Mouse (Mus musculus) adrenal gland, postnatal 4 days (tissue): ENCODE measurements at regions not wholly inside any gene's neighbourhood (a gene's known extent, or its start where the extent isn't known, plus 50 kb on each side); places are given as distances from the start of the nearest gene placed in this dataset.

Source experiments
- DNase-seq, 2 experiments: peaks; one replicate each; pipeline ENCODE4 v3.0.0; 2021 to 2022; ENCODE audit warnings: low spot score in 2 of 2, mixed read lengths in 2 of 2

GRCm38 (mm10) chr3:137728689-137729088 is 57.4 kb downstream of the Gm21962 start:
- no peak for DNase-seq

- no peak for DNase-seq
These were observed 58.1 kb downstream of the Gm21962 start for GRCm38 (mm10) chr3:137729421-137729820.

- DNase-seq, result no peak
These were observed 66.0 kb downstream of the Gm21962 start for GRCm38 (mm10) chr3:137737222-137737800.

- DNase-seq, result no peak
These were observed 70.2 kb downstream of the Gm21962 start for GRCm38 (mm10) chr3:137741528-137741927.

GRCm38 (mm10) chr3:137742119-137742518 is 70.8 kb downstream of the Gm21962 start:
- DNase-seq, result no peak

- DNase-seq, result no peak
These were observed 80.5 kb downstream of the Gm21962 start for GRCm38 (mm10) chr3:137751732-137752260.

- peak; percentile 35 to 47 for DNase-seq
These were observed 81.3 kb downstream of the Gm21962 start for GRCm38 (mm10) chr3:137752447-137753256.

- DNase-seq, result no peak
These were observed 81.9 kb downstream of the Gm21962 start for GRCm38 (mm10) chr3:137753257-137753654.

- no peak for DNase-seq
These were observed 84.1 kb downstream of the Gm21962 start for GRCm38 (mm10) chr3:137755391-137755790.

- no peak for DNase-seq
These were observed 91.0 kb downstream of the Gm21962 start for GRCm38 (mm10) chr3:137762213-137762884.

GRCm38 (mm10) chr3:137763406-137763805 is 92.1 kb downstream of the Gm21962 start:
- no peak for DNase-seq

- no peak for DNase-seq
These were observed 95.7 kb upstream of the H2afz start for GRCm38 (mm10) chr3:137768627-137769026.

GRCm38 (mm10) chr3:137775076-137775849 is 89.0 kb upstream of the H2afz start:
- no peak for DNase-seq

GRCm38 (mm10) chr3:137778113-137778512 is 86.2 kb upstream of the H2afz start:
- no peak for DNase-seq

GRCm38 (mm10) chr3:137780029-137780428 is 84.3 kb upstream of the H2afz start:
- no peak for DNase-seq

GRCm38 (mm10) chr3:137782836-137783235 is 81.5 kb upstream of the H2afz start:
- DNase-seq, result no peak

- DNase-seq, result no peak
These were observed 80.1 kb upstream of the H2afz start for GRCm38 (mm10) chr3:137783937-137784911.

- no peak for DNase-seq
These were observed 79.1 kb upstream of the H2afz start for GRCm38 (mm10) chr3:137785224-137785623.

GRCm38 (mm10) chr3:137785871-137786270 is 78.4 kb upstream of the H2afz start:
- DNase-seq, result no peak

- no peak for DNase-seq
These were observed 74.6 kb upstream of the H2afz start for GRCm38 (mm10) chr3:137789671-137790070.
